Mouse (Mus musculus): Measurements from ENCODE around the gene Slc16a2.

Slc16a2 gene

DNA sequence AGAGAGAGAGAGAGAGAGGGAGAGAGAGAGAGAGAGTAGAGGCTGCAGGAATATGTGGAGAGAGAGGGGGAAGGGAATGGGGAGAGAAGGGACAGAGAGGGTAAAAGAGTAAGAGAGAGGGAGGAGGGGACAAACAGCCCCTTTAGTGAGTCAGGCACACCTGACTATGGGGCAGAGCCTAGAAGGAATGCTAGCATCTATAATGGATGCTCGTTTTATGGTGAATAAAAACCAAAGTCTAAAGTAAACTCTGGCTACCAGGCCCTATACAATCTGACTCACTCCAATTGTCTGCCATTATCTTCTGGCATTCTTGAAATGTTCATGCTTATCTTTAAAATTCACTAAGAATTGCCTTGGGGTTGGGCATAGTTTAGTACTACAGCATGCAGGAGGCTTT is 169.7 kb downstream of the Slc16a2 start:
- DNase-seq (ENCODE audit: low spot score in 2 of 2): no peak
